Mouse (Mus musculus): ENCODE measurements around the gene Scd2.

DNA sequence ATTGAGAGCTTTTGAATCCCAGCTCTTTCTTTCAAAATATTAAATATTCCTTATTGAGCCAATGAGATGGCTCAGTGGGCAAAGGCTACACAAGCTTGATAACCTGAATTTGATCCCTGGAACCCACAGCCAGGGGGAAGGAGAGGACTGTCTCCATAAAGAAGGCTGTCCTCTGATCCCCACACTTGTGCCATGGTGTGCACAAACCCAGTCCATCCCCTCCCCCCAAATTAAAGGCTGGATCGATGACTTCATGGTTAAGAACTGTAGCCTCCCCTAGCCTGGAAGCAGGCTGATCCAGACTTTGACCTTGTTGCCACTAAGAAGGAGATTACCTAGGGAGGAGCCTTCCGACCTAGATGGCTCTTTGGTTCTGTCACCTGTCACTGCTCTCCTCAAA lies 28.2 kb downstream of the Scd2 start:
- TF ChIP-seq CTCF (IDR thresholded peaks at IDR 0.05; ENCODE audit: extremely low read depth, insufficient read depth, low read length) (no peak), POLR2A (IDR thresholded peaks at IDR 0.05; ENCODE audit: extremely low read depth, insufficient read depth, low read length) (no peak)
